Mouse (Mus musculus) CD4-positive, CD25-positive, alpha-beta regulatory T cell, adult 2 months (primary cell): ENCODE measurements at regions not wholly inside any gene's neighbourhood (a gene's known extent, or its start where the extent isn't known, plus 50 kb on each side); places are given as distances from the start of the nearest gene placed in this dataset.

Experiments used
- DNase-seq: peaks from one replicate; pipeline ENCODE4 v3.0.0-alpha.2; 2012; ENCODE audit warnings: low read depth, low spot score

DNA sequence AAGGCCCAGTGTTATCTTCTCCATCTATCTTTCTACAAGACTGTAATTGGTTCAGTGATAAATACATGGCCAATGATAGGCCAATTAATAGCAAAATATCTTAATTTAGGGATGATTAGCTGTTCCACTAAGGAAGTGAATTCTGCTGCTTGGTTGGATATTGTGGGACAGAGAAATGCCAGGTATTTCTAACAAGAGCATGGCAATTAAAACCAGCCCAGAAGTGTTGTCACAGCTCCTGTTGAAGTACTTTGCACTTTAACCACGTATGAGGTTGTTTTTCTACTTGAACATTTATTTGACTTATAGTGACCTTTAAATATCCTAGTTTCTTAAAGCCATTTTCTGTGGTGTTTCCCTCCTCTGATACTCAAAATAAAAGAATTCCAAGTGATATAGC is 65.7 kb upstream of the Acsl4 start:
- no peak for DNase-seq

DNA sequence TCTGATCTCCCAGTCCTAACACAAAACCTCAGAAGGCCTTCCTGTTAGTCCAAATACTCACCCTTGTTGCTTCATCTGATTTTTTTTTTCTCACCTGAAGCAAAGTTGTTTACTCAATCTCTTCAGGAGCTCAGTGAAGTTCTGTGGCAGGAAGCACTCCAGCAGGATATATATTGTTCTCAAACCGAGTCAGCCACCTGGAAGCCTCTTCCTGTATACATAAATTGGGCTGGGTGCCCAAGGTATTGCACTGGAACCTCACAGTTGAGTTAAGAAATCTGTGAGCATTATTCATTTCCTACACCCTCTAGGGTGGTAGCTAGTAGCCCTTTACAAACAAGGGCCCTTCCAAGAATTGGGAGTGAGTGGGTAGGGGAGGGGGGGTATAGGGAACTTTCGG is 73.8 kb upstream of the Acsl4 start:
- no peak for DNase-seq

DNA sequence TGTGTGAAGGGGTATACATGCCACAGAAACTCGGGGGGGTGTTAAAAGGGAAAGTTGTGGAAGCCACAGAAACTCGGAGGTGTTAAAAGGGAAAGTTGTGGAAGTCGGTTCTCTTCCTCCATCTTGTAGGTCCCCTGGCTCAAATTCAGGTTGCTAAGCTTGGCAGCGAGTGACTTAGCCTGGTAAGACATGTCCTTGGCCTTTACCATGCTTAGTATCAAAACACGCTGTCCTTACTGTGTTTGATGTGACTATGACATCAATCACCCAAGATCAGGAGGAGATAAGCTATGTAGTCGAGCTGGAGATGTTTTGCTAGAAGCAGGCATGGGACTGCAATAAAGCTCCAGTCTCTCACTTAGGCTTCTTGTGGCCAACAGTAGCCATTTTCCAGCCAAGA is 74.4 kb upstream of the Acsl4 start:
- DNase-seq = peak; percentile 2

DNA sequence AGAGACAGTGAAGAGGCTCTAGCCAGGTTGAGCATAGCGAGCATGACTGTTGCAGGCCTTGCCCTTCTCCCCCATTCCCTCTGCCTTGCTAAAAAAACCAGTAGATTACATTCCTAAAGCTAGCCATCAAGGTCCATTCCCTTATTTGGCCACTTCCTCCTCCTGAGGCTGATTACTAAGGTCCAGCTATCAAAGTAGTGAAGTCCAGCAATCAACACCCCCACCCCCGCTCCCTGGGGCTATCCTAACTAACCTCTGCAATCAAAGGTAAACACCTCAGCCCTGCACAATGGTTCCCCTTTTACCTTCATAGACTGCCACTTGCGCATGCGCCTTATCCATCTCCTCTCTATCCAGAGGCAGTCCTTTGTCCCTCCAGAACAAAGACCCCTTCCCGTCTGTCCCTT is 77.5 kb upstream of the Acsl4 start:
- DNase-seq = no peak

DNA sequence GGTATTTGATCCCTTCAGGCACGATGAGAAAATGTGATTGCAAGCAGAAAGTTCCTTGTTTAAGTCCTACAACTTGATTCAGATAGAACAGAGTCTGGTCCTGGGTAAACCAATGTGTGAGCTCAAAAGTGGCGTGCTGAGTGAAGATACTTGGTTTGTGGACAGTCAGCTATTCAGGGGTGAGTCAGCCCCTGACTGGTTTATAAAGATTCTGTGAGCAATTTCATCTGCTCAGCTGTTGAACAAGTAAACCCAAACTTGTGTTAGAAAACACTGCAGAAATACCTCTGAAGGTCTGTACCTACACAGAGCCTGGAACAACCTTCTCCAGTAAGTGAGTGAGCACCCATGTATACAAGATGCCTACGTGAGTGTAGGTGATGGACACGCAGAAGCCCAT is 78.1 kb upstream of the Acsl4 start:
- DNase-seq = no peak

DNA sequence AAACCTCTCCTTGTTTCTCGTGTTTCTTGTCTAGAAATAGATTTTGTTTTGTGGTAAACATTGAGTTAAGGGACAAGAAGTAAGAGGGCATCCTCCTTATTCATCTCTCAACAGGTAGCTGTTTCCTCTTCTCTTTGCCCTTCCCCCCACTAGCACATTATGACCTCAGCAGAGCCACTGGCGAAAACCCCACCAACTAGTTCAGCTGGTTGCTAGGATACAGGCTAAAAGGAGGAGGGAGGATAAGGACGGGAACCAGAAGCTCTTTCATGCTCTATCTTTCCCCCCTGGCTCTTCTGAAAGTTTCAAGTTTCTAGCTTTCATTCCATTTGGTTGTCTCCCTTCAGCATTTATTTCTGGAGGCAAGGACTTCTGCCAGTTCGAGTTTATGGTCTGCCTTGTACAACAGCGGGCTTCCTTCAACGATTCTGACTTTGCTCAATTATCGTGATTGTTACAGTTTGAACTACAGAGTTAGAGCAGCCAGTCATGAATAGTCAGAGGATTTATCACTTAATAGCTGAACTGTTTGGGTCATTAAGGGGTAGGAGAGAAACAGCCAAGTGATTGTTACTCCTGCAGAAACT is 78.8 kb upstream of the Acsl4 start:
- peak; percentile 38 for DNase-seq

DNA sequence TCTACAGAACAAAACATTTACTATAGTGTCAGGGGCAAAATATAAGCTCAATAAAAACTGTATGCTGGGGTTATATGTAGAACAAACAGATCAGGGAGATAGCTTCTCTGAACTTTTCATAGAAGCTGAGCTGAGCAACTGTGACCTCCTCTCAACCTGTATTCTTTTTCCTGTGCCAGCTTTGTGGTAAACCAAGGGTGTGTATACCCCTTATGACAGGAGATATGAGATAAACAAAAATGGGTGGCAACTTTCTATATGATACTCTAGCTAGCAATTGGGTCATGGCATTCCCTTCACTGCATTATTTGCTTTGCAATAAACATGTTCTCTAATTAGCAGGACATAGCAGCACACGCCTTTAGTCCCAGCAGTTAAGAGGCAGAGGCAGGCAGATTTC is 79.7 kb upstream of the Acsl4 start:
- DNase-seq = peak; percentile 16

DNA sequence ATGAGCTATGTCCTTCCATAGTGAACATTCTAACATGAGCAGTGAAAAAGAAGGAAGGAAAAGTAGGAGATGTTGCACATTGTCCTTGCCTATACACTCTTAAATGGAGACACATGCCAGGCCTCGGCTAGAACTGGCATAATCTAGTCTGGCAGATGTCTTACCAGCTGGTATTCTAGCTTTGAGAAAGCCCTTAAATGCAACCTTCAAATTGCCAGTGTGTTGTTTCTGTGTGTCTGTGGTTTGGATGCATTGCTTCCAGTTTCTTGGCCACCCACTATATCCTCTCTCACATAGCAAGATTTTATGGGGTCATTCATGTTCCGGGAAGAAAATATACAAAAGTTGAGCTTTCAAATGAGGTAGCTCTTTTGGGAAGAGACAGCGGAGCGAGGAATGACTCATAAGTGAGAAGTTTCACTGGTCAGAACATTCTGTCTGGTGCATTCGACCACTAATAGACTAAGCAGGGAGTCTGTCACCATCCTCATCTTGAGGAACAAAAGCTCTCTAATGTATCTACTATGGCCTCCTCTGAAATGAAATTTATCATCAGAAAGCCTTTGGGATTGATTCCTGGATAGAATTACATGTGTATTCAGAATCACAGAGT is 91.0 kb upstream of the Acsl4 start:
- DNase-seq = no peak

DNA sequence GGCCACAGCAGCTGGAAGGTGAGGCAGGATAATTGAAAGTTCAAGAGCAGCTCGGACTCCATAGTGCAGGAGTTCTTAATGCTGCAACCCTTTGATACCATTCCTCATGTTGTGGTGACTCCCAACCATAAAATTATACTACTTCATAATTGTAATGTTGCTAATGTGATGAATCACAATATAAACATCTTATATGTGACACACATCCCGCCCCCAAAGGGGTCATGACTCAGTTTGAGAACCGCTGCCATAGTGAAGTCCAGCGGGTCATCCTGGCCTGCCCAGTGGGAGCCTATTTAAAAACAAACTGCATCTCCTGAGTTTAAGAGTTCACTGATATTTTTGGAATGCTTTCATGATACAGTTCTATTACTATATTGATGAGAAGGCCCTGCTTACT is 97.7 kb upstream of the Acsl4 start:
- DNase-seq = no peak

DNA sequence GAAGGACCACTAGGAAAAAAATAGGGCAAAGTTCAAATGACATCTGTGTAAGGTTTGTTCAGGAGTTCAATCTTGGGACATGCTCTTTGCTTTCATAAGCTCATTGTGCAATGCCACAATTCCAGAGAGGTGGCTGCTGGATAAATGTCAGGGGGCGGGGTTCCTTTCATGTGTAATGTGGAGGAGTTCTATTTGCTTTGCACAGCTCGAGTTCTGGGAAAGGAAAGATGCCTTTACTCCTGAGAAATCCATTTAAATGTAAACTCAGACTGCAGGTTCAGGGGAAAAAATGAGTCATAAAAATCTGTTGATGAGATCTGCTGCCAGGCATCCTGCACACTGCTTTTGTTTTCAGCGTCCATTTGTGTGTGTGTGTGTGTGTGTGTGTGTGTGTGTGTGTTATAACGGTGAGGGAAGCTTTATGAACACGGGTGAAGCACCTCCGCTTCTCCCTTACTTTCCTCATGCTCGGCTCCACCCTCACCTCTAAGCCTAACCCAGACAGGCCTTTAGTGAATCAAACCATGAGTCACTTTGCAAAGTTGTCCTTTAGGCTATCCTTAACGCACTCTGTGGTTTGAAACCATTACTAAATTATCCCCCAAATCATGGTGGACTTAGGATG is 99.9 kb upstream of the Acsl4 start:
- peak; percentile 10 for DNase-seq

DNA sequence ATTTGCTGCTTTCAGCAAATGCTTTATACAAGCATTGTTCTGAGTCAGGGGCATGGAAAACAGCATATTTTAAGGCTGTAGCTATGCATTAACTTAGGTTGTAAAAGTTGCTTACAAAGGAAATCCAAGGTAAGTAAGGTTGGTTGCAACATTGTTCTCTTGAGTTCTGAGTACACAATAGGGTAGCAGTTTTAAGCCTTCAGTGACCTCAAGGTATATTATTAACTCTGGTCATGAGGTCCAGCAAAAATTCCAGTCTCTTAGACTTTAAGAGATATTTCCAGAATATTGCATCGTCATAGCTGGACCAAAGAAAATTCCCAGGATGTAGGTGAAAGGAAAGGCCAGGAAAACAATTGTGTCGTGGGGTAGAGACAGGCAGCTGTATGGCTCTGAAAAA is 110.8 kb upstream of the Acsl4 start:
- DNase-seq = no peak

DNA sequence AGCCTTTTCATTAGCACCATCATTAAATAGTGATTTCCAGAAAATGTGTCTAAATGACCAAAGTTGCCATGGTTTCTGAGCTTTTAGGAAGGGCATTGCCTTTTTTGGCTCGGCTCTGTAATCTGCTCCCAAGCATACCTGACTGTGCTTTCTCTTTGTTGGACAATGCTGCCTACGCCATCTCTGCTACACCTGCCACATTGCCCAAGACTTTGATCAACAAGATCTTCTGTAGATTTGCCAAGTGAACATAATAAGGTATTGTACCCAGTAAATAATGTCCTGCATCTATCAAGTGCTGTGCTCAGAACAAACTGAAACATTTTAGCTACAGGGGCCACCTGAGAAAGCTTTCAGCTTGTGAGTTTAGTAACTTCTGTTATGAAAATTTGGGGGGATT is 114.6 kb upstream of the Acsl4 start:
- DNase-seq = no peak

DNA sequence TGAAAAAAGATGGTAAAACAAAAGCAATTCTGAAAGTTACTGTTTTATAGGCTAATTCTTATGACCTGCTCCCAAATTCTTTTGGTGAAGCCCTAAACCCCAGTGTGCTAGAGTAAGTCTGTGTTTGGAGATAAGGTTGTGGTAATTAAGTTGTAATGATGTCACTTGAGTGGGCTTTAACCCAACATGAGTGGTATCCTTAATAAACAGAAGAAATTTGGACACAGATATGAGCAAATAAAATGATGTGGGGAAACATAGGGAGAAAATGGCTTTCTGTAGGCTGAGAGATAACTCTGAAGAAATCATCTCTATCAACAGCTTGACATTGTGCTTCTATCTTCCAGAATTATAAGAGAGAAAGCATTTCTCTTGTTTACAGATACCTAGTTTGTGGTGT is 117.1 kb upstream of the Acsl4 start:
- DNase-seq = no peak

DNA sequence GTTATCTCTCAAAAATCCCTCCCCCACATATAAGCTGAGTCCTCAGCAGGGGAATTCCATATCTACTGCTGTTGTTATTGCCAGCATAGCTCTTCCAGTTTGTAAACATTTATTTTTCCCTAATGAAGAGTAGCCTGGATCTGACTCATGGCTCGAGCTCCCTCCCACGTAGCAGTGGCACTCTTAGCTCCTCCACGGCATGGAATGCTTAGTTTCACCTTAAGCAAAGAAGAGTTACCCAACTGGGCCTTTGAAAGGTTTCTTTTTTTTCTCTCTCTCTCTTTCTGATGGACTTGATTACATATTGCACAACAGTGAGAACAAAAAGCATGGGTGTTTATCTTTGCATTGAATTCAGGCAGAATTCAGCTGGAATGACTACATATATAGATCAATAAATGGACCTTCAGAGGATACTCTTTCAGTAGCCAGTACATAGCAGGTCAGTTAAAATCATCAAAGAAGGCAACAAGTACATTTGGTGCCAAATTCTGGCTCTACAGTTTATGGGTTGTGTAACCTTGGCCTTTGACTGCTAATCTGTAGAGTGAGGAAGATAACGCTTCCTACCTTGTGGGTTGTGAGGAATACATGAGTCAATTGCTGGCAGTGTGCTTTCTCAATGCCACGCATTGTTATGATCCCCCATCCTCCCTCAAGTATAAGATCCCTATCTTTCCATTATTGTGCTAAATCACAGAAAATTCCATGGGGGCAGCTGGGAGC is 126.2 kb upstream of the Acsl4 start:
- no peak for DNase-seq

DNA sequence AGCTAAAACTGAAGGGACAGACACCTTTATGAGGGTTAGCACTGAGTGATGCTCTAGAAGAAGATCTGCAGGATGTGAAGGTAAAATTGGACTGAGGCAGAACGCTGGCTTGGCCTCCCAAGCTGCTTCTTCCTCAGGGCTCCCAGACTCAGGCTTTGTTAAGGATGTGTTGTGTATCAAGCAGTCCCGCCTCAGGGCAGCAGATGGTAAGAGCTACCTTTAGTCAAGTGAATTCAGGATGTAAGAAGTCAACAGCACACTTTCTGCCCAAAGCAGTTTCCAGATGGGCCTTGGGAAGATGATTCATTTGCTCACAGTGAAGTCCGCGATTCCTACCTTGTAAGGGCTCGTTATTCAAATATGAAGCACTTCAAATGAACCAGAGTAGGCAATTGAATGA is 126.9 kb upstream of the Acsl4 start:
- DNase-seq = no peak

DNA sequence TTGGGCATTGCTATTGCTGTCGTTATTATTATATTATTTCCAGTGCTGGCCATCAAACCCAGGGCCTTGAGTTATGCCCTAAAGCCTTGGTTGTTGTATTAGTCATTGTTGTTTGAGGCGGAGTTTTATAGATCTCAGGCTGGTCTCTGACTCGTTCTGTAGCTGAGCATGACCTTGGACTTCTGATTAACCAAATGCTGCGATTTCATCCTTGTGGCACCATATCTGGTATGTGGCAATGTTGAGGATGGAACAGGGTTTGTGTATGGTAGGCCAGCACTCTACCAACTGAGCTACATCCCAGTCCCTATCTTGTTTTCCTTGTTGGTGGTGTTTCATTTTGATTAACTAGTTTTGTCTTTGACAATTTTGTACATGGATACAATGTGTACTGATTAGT is 130.7 kb upstream of the Acsl4 start:
- no peak for DNase-seq

DNA sequence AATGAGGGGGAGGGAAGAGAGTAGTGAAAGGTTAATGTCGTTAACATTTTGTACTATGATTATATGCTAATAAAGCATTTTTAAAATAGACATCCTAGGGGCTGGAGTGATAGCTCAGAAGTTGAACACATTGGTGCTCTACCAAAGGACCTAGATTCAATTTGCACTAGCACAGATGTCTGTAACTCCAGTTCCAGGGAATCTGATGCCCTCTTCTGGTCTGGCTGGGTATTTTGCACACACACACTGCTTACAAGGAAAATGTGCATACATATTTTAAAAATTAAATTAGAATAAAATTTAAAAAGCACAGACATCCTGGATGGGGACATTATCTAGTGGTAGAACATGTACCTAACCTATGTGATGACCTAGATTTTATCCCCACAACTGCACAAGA is 136.6 kb upstream of the Acsl4 start:
- peak; percentile 52 for DNase-seq

DNA sequence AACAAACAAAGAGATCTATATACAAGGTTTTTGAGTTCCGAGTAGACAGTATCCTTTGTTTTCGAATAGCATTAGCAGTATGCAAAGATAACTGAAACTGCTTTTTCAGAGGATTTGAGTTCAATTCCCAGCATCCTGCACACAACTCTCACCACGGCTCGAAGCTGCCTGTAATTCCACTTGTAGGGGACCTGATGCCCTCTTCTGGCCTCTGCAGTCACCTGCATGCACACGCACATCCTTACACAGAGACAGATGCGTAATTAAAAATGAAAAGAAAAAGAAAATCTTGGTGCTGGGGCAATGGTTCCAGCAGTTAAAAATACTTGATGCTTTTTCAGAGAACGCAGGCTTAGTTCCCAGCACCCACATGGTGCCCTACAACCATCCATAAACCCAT is 139.6 kb upstream of the Acsl4 start:
- peak; percentile 37 for DNase-seq

DNA sequence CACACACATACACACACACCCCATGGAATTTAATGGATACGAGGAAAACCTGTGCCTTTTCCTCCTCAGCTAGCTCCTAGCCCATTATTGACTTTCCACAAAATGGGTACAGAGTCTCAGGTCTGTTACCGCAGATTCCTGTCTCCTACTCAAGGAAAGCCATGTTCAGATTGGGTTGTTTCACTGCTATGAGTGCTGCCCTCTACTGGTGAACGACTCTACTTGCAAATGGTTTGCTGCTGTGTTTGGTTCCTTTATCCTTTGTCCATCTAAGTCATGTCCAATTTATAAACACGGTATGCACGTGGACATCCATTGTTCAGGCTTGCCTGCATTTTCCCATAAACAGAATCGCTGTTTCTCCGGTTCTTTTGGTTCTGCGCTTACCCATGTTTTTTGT is 144.4 kb upstream of the Acsl4 start:
- DNase-seq = peak; percentile 71

DNA sequence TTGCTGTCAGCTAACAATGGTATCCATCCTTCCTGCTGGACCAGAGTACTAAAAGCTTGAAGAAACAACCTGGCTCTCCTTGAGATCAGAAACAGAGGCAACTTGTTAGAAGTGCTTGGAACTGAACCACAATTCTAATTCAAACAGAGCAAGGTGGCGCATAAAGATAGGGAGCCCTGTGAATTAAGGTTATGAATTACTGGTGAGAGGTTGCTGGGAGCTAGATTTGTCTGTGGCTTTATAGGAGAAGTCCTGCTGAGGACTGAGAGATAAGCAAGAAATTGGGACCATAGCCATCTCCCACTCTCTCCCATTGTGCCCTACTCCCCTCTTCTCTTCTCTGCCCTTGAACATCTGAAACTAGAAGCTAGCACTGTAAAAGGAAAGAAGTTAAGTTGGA is 145.2 kb upstream of the Acsl4 start:
- no peak for DNase-seq

DNA sequence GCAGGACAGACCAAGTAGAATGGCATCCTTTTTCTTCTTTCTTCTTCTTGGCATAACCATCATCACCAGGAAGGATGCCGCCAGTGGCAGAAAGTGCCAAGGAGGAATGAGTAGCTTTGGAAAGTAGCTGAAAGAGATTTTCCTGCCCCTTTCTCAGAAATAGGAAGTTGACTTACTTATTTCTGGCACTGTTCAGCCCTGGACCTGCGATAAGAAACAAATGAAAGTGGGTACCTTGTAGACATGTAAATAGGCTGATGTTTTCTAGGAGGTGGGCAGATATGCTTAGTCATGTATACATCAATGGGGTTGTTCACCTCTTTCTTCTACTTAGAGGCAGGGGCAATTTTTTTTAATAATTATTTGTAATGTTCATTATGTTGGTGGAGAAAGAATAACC is 145.3 kb upstream of the Tmem164 start:
- no peak for DNase-seq

DNA sequence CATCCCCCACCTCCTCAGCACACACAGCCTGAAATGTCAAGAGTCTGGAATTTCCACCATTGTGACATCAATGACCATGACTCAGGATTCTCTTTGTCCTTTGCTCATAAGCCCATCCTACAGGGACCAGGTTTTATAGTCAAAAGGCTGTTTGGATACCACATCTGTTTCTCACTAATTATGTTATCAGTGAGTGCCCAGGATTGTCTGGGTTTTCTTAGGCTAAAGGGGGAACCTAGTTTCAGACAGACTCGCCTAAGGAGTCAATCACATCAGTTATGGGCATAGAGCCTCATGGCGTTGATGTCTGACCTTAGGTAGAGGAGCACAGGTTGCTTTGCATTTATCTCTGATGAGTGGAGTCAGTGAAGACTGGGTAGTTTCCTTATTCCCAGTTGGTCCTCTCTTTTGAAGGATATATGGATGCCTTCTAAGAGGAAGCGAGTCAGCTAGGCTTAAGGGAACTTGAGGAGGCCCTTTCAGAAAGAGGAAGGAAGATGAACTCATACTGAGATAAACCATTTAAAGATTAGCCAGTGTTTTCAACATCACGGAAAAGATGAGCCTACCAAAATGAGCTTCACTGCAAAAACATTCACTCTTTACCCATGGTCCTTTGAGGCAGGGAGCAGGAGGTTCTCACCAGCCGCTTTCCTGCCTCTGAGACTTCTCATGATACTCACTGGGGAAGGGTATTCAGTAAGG is 143.8 kb upstream of the Tmem164 start:
- peak; percentile 2 for DNase-seq
